Mouse (Mus musculus) bone marrow macrophage, adult 2 months (primary cell): ENCODE results near the gene Aldh9a1.

Experiments
- CTCF ChIP-seq: IDR thresholded peaks from 2 replicates; pipeline ENCODE4 v1.5.1; 2012; ENCODE audit warnings: low read depth, mild to moderate bottlenecking, low read length, moderate library complexity
- POLR2A ChIP-seq: IDR thresholded peaks from 2 replicates; pipeline ENCODE4 v1.6.1; 2012; ENCODE audit warnings: mild to moderate bottlenecking, low read depth, low read length, borderline replicate concordance

- TF ChIP-seq CTCF (no peak), POLR2A (no peak)
Measured at GRCm38 (mm10) chr1:167331106-167331505, 18.7 kb upstream of the Aldh9a1 start.
